Mouse (Mus musculus) left cerebral cortex, postnatal 25 days (tissue): ENCODE data around the gene 9530068E07Rik. TPM values are rescaled to one million over a fixed set of nuclear protein-coding genes. Genes with fewer than 3 reads are reported as not detected.

Experiments
- DNase-seq, 2 experiments: peaks; one replicate each; pipeline ENCODE4 v3.0.0; 2022; ENCODE audit warnings: low spot score in 2 of 2, mixed read lengths in 1 of 2
- intact Hi-C: fragments of 180-260 bp; cut with DNase I; formaldehyde crosslinking; loops from one replicate; pipeline ENCODE4 v1.15.1; 2025
- total RNA-seq, 2 experiments: library from RNA; stranded (reverse); gene quantifications; 2 replicates each; pipeline ENCODE4 v1.2.3; 2021

9530068E07Rik gene
- total RNA-seq, 2 experiments from 2014 or later, result 66.9 to 68.5 TPM

DNA sequence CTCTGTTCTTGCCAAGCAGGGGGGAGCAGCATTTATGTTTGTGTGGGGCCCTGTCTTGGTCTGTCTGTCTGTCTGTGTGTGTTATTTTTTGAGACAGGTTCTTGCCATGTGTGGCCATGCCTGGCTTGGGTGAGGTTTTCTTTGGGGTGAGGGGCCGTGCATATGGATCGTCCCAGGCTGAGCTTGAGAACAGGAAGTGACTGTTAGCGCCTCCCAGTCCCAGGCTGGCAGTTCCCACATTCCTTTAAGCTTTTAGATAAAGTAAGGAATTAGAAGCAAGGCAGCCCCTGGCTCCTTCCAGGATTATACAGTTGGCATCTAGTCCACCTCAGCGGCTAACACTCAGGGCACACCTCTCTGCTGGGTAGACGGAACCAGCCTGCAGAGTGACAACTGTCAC is 13.1 kb downstream of the 9530068E07Rik start:
- DNase-seq, result no peak

DNA sequence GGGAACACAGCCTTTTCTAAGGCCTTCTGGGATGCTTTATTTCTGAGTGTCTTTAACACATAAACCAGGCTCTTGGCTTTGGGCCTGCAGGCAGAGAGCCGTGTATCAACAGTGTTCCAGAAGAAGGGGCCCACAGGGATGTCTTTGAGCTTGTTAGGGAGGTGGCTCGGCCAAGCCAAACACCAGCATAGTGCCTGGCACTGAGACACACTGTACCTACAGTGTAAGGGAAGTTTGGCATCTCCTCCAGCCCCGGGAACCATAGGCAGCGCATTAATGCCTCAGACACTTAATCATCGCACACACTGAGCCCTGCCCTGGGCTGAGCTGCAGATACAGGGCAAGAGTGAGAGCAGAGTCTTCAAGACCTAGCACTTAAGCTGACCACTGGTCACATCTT is 22.1 kb downstream of the 9530068E07Rik start:
- intact Hi-C loops, result no loop called here

More for the DNA sequence above, 13.1 kb downstream of the 9530068E07Rik start:
- intact Hi-C loops, result no loop called here

DNA sequence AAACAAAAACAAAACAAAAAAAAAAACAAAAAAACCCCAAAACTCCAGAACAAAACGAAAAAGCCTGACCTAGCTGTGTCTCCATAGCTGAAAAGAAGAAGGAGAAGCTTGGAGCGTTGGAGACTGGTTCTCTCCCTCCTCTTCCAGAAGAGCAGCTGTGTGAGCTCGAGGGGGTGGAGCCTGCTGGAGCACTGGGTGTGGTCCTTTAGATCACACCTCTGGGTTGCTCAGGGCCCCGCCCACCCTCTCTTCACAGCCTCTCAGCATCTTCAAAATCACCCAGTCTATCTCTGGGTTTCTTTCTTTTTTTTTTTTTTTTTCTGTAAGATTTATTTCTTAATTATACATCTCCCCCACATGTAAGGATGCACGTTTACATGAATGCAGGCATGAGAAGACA is 23.0 kb downstream of the 9530068E07Rik start:
- intact Hi-C loops, result no loop called here
- DNase-seq, result no peak

More for the DNA sequence above, 22.1 kb downstream of the 9530068E07Rik start:
- DNase-seq, result no peak

DNA sequence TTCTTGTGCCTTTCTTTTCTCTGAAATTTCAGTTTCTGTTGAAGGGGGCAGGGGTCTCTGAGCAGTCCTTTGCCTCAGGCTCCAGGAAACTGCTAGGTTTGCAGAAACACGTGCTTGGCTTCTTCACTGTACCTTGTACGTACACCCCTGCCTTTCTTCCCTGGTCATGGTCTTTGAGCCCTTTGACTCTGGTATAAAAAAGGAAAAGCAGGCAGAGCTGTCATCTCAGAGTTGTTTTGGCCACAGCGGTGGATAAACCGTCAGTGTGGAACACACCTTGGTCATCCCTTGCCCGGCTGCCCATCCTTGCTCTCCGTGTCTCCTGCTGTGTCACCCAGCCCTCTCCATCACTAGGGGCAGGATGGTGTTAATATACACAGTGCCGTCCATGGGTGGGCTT is 23.6 kb downstream of the 9530068E07Rik start:
- no peak for DNase-seq
- intact Hi-C loops, result no loop called here

DNA sequence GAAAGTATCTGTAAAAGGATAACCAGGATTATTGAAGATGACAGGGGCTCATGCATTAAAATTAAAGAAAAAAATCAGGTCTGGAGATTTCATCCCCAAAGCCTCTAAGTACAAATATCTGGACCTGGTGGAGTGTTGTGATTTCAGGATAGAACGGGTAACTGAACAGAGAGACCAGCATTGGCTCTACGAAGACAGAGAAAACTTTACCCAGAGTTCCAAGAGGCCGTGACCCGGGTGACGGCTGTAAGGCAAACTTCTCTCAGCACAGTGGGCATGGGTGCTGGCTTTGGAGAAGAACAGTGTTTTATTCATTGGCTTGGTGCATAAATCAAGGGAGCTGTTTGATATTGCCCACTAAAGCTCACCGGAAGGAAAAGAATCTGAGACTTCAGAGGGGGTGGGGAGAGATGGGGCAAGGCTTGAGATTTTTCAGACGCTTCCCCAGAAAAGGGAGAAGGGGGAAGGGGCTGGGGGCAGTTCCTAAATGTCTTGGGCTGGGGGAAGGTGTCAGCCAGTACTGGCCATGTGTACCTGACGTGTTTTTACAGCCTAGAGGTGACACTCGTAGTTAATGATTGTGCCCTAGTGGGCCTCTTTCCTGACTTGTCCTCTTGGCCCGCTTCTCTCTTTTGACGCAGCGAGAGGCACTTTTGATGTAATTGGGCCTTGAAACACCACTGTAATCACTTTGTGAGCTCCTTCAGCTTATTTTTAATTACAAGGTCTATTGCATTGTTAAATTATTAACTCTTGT is 24.2 kb downstream of the 9530068E07Rik start:
- DNase-seq, result no peak
- intact Hi-C loops, result loop anchor here (1.0 kb wide), 2 partner anchors 612 to 835 kb away; no protein-coding TSS in a partner anchor

DNA sequence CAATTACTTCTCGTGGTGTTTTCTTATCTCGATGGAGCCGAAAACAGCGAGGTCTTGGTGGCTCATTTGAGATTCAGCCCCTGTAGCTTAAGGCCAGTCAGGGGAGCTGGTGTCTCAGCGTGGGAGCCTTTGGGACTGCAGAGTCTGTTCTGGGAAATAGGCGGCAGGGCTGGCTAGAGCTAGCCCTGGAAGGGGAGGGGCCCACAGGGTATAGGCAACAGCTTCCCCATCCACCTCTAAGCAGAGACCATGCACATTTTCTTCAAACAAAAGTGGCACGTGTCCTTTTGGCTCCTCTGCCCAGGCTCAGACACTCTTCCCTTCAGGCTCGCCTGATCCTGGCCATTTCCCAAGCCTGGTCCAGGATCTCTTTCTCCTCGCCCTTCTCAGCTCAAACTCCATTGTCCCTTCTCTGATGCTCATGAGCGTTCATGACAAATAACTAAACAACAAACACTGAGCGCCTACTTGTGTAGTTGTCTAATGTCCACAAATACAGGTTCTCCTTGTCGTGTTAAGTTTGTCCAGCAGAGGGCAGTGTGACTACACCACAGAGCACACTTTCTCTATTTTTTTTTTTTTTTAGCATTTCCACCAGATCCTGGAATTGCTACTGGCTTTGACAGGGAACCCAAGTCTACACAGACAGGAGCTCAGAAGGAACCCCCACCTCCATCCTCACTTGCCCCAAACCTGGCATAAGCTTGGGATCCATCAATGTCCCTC is 25.0 kb downstream of the 9530068E07Rik start:
- intact Hi-C loops, result loop anchor here (1.0 kb wide), 2 partner anchors 611 to 834 kb away; no protein-coding TSS in a partner anchor

DNA sequence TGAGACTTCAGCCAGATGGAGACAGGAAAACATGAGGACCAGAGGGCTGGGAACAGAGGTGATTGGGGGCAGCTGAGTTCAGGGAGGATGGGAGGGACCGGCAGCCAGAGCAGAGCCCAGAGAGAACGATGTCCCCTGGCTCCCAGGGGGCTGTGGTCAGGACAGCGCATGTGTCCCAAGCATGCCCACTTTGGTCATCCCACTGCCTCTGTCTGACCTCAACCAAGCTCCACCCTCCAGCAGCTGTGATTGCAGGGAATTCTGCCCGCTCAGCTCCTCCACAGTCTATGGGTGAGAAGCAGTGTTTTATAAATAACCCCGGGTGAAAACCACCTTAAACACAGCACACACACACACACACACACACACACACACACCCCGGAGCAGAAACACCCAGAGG is 33.2 kb downstream of the 9530068E07Rik start:
- no peak for DNase-seq
- intact Hi-C loops, result no loop called here

More for the DNA sequence above, 25.0 kb downstream of the 9530068E07Rik start:
- DNase-seq, result peak; percentile 74 to 77

DNA sequence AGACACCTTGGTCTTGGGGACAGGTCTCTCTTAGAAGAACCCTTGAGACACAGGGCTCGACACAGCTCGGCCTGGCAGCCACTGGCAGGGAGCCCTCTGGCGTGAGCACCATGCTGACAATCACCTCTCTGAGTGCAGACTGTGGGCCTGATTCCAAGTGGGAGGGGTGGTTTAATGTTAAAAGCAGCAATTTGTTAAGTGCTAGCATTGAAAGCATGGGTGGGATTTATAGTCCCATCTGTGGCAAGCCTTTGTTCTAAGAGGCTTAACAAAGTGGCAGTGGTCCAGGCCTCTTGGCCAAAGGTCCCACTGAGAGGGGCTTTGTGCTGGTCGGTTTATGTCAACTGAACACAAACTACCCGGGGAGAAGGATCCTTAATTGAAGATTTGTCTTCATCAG is 35.4 kb downstream of the 9530068E07Rik start:
- peak in 1 of 2 experiments; percentile 17 for DNase-seq
- intact Hi-C loops, result loop anchor here (10.0 kb wide), 2 partner anchors 333 to 443 kb away; partner anchors contain the start of gene Fstl4

DNA sequence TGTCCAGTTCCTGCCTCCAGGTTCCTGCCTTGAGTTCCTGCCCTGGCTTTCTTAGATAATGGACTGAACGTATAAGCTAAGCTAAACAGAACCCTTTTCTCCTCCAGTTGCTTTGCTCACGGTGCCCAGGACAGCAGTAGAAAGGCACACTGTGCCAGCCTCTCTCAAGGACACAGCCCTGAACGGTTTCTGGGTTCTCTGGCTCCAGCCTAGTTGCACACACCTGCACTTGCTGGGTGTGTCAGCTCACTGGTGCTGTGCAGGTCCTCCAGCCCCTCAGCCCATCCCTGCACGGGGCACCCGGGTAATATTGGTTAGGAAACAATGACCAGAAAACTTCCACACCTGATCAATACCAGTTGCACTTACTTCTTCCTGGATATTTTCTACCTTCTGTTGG is 35.9 kb downstream of the 9530068E07Rik start:
- intact Hi-C loops, result loop anchor here (2.0 to 10.0 kb wide), 3 partner anchors 217 to 443 kb away; partner anchors contain the start of gene Fstl4

DNA sequence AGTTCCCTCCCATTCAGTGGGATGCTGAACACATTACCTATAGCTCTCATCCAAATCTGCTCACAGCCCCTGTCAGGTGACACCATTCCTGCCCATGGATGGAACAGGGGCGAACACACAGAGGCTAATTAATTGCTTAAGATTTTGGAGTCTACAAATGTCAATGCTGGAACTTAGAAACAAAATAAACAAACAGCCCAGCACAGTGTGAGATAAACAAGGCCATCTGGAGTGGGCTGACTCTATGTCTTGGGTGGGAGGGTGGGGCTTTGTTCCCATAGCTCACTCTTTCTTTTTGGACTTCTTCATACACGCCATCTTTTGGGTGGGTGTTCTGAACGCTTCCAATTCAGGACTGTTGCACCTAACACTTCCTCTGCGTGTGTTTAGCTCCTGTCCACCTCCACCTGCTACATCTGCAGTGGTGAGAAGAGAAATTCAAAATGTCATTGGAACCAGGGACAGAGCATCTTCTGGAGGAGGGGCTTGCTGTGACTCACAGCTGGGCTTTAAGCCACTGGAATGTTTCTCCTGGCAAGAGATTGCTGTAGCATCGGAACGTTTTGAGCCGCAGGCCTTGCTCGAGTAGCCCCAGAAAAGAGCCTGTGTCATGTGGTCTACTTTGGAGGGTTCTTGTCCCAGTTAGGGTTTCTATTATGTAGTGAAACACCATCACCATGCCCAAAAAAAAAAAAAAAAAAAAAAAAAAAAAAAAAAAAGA is 37.0 kb downstream of the 9530068E07Rik start:
- intact Hi-C loops, result loop anchor here (1.0 to 10.0 kb wide), 4 partner anchors 103 to 442 kb away; partner anchors contain the start of gene Fstl4
- peak in 1 of 2 experiments; percentile 84 for DNase-seq

More for the DNA sequence above, 35.9 kb downstream of the 9530068E07Rik start:
- no peak for DNase-seq

- intact Hi-C loops, result loop anchor here (1.0 to 10.0 kb wide), 4 partner anchors 103 to 441 kb away; partner anchors contain the start of gene Fstl4
- no peak for DNase-seq
Measured at GRCm38 (mm10) chr11:52433797-52434195, 37.6 kb downstream of the 9530068E07Rik start.

DNA sequence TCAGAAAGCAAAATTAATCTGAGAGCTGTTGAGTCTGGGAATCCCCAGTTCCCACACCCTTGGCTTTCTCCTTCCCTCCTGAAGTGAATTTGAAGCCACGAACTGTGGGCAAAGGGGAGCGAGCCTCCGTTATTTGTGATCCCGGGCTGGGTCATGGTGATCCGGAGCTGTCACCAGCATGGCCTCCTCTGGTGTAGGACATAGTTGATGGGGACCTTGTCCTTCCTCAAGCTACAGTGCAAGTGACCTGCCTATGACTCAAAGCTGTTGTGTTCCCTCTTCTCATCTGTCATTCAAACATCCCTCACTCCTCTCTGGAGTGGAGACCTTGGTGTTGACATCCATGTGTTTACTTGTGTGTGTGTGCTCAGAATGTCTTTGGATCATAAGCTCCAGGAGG is 39.2 kb downstream of the 9530068E07Rik start:
- intact Hi-C loops, result loop anchor here (10.0 kb wide), 2 partner anchors 329 to 439 kb away; partner anchors contain the start of gene Fstl4

DNA sequence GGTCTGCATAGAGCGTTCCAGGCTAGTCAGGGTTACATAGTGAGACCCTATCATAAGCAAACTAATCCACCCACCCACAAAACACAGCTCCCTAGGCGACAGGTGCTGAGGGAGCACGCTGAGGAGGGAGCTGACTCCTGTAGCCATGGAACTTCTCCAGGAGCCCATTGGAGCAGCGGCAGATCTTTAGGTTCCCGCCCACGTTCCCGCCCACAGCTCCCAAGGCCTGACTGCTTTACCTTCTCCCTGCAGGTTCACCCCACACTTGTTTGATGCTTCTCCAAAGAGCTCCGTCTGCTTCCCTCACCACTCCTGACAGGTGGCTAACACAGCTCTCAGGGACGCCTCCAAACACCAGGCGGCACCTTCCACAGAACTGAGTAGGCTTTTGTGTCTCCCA is 40.9 kb downstream of the 9530068E07Rik start:
- intact Hi-C loops, result loop anchor here (10.0 kb wide), 2 partner anchors 328 to 438 kb away; partner anchors contain the start of gene Fstl4

More for the DNA sequence above, 39.2 kb downstream of the 9530068E07Rik start:
- DNase-seq, result no peak

GRCm38 (mm10) chr11:52441096-52441495 is 44.9 kb downstream of the 9530068E07Rik start:
- intact Hi-C loops, result no loop called here
- DNase-seq, result no peak

More for the DNA sequence above, 40.9 kb downstream of the 9530068E07Rik start:
- peak; percentile 67 to 89 for DNase-seq

DNA sequence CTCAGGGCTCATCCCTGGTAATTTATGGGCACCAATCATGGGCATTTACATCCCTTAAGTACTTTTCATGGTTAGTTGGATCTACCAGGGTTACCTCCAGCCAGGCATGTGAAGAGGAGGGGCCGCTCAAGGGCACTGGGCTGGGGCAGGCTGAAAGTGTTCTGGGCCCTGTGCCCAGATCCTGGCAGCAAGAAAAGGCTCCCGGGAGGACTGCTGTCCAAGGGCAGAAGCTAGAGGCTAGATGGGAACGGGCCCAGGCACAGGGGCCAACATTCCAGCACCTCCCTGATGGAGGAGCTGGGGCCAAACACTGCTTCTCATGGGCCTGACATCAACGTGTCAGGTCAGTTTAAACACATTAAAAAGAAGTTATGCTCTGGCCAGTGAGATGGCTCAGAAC is 51.0 kb downstream of the 9530068E07Rik start:
- peak in 1 of 2 experiments; percentile 16 for DNase-seq
- intact Hi-C loops, result no loop called here

- intact Hi-C loops, result no loop called here
- DNase-seq, result peak in 1 of 2 experiments; percentile 38
Measured at GRCm38 (mm10) chr11:52449004-52449403, 52.8 kb downstream of the 9530068E07Rik start.

- intact Hi-C loops, result no loop called here
- peak in 1 of 2 experiments; percentile 49 for DNase-seq
Measured at GRCm38 (mm10) chr11:52458281-52458680, 62.1 kb downstream of the 9530068E07Rik start.
